Mouse (Mus musculus) heart, embryonic 13.5 days (tissue): Measurements from ENCODE around the gene Ipo7. TPM values are rescaled to one million over a fixed set of nuclear protein-coding genes. Genes with fewer than 3 reads are reported as not detected.
"Not testable (repeated sequence)": the region's sequence is repeated elsewhere in the genome, so short reads cannot be mapped to it uniquely, and the experiment has no call there.

Source experiments
- ATAC-seq: fragments of 200-750 bp; cut with Nextera tagmentation; 2 replicates; pipeline ENCODE4 v1.8.0; 2017; ENCODE audit warnings: moderate TSS enrichment; ENCODE audit not compliant: insufficient number of reproducible peaks, low FRiP score, low TSS enrichment; ENCODE audit errors: extremely low read depth
- H3K27ac ChIP-seq: fragments of 300-500 bp; sonication (generic); replicated peaks from 2 replicates; pipeline ENCODE4 v1.5.1; 2015; ENCODE audit warnings: moderate library complexity, mild to moderate bottlenecking, inconsistent platforms
- H3K27me3 ChIP-seq: fragments of 300-500 bp; sonication (generic); replicated peaks from 2 replicates; pipeline ENCODE4 v1.6.1; 2015; ENCODE audit warnings: mild to moderate bottlenecking, inconsistent platforms
- H3K36me3 ChIP-seq: fragments of 300-500 bp; sonication (generic); 2 replicates; pipeline ENCODE4 v1.6.1; 2015; ENCODE audit warnings: mild to moderate bottlenecking, inconsistent platforms
- H3K4me1 ChIP-seq: fragments of 300-500 bp; sonication (generic); 2 replicates; pipeline ENCODE4 v1.6.1; 2015; ENCODE audit warnings: inconsistent platforms
- H3K4me2 ChIP-seq: fragments of 300-500 bp; sonication (generic); 2 replicates; pipeline ENCODE4 v1.6.1; 2015; ENCODE audit warnings: inconsistent platforms, mild to moderate bottlenecking, moderate library complexity
- H3K4me3 ChIP-seq: fragments of 300-500 bp; sonication (generic); 2 replicates; pipeline ENCODE4 v1.5.1; 2015; ENCODE audit warnings: moderate library complexity, mild to moderate bottlenecking, inconsistent platforms
- H3K9ac ChIP-seq: fragments of 300-500 bp; sonication (generic); 2 replicates; pipeline ENCODE4 v1.6.1; 2015; ENCODE audit warnings: inconsistent platforms, mild to moderate bottlenecking, moderate library complexity
- H3K9me3 ChIP-seq: fragments of 300-500 bp; sonication (generic); 2 replicates; pipeline ENCODE4 v1.6.1; 2016; ENCODE audit warnings: inconsistent platforms
- WGBS: fragments of 180-500 bp; shearing (Covaris S2); methylation state at CpG from one replicate; pipeline ENCODE4 v1.1.7; 2015; ENCODE audit warnings: mixed read lengths; 5-methylcytosine and 5-hydroxymethylcytosine counted together
- polyA plus RNA-seq: library from polyadenylated mRNA; unstranded; fragments of >200 nt; fragmentation: Nextera tagmentation; extraction: Ambion mirVana; gene quantifications from 2 replicates; pipeline ENCODE4 v1.2.1, GENCODE M21; 2015

Gene Ipo7
- polyA plus RNA-seq, 1 experiment from 2014 or later: 32.9 TPM

DNA sequence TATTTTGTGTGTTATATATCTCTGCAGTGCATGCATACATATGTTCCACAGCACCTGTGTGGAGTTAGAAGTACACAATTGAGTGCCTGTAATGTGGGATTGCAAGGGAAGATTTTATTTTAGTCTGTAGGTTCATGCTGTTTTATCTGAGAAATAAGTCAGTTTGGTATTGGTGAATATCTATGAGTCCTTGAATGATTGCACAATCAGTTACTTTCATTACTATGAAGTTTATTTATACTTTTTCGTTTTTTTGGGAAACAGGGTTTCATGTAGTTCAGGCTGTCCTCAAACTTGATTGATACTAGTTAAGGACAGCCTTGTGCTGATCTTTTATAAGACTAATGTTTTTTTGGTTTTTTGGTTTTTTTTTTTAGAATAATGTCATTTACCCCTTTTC, 5.5 kb downstream of the Ipo7 start:
- ATAC-seq: no peak
- Histone ChIP-seq H3K4me3 (no peak overlapping the region), H3K27ac (no peak overlapping the region), H3K4me2 (no peak overlapping the region), H3K9me3 (no peaks in the 10 kb centered on the region; the same call in 1 of the 2 replicates), H3K4me1 (peaks cover 20% of the 10 kb centered on the region), H3K36me3 (peaks cover 24% of the 10 kb centered on the region), H3K9ac (no peak overlapping the region), H3K27me3 (no peaks in the 10 kb centered on the region)
- whole genome bisulfite sequencing: 85% methylated on average over 1 of the region's 1 CpGs

DNA sequence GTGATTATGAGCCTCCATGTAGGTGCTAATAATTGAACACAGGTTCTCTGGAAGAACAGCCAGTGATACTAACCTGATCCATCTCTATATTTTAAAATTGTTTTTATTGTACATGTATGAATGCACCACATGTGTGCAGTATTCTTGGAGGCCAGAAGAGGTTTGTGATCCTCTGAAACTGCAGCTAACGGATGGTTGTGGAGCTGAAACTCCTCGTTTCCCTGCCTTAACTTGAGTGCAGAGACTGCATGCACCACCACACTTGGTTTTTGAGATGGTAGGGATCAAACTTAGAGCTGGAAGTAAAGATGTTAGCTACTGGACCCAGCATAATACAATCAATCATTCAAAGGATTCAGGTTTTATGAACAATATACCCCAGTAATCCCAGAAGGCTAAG, 8.5 kb downstream of the Ipo7 start:
- Histone ChIP-seq H3K4me2 (no peak overlapping the region), H3K4me1 (peaks cover 1% of the 10 kb centered on the region; the same call in 1 of the 2 replicates), H3K36me3 (peaks cover 46% of the 10 kb centered on the region), H3K4me3 (no peak overlapping the region), H3K9me3 (no peaks in the 10 kb centered on the region; the same call in 1 of the 2 replicates), H3K9ac (no peak overlapping the region), H3K27me3 (no peaks in the 10 kb centered on the region), H3K27ac (no peak overlapping the region)
- ATAC-seq: no peak
- 73% methylated on average over 2 of the region's 2 CpGs for WGBS

DNA sequence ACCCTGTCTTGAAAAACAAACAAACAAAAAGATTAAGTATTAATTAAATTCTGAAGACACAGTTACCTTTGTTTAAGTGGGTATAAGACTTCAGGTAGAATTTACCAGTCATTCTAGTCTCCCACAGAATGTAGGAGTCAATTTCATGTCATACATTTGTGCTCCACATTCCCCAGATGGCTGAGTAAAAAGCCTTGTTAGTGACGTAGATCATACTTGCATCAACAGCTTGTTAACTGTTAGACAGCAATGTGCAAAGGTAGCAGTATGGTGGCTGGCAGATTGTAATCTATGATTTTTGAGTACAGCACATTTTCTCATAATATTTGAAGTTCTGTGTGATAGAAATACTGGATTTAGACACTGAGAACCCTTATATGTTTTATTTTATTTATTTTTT, 10.8 kb downstream of the Ipo7 start:
- no peak for ATAC-seq
- Histone ChIP-seq H3K4me1 (no peaks in the 10 kb centered on the region), H3K4me2 (no peak overlapping the region), H3K9me3 (no peaks in the 10 kb centered on the region; the same call in 1 of the 2 replicates), H3K4me3 (no peak overlapping the region), H3K27me3 (no peaks in the 10 kb centered on the region), H3K27ac (no peak overlapping the region), H3K36me3 (peaks cover 69% of the 10 kb centered on the region), H3K9ac (no peak overlapping the region)
- WGBS: 70% methylated on average over 1 of the region's 1 CpGs

DNA sequence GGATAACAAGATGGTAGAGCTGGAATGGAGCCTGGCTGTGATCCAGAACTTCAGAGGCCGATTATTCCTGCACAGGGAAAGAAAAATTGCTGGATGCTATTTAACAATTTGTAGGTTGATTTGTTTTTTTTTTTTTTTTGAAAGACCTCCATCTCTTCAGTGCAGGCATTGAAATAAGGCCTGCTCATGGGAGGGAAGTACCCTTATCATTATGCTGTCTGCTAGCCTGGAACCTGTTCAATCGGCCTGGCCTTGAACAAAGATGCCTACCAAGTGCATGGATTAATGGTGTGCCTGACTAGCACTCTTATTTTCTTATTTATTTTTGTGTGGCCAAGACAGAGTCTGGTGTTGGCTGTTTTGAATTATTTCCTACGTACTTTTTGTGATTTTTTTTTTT, 12.3 kb downstream of the Ipo7 start:
- Histone ChIP-seq H3K27ac (no peak overlapping the region), H3K9ac (no peak overlapping the region), H3K4me2 (no peak overlapping the region), H3K4me1 (peaks cover 6% of the 10 kb centered on the region), H3K27me3 (no peaks in the 10 kb centered on the region), H3K4me3 (no peak overlapping the region), H3K36me3 (peaks cover 72% of the 10 kb centered on the region), H3K9me3 (no peaks in the 10 kb centered on the region)
- 75% methylated on average over 3 of the region's 3 CpGs for WGBS
- no peak for ATAC-seq

DNA sequence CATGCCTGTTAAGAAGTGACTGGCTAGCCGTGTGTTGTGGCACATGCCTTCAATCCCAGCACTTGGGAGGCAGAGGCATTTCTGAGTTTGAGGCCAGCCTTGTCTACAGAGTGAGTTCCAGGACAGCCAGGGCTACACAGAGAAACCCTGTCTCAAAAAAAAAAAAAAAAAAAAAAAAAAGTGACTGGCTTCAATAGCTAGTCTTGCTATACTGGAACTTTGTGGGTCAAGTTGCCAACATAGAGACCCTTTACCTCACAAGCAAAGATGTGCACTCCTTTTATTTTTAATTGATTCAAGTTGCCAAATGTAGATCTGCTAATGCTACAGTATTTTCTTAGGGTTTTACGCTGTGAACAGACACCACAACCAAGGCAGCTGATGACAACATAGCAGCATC, 39.6 kb downstream of the Ipo7 start:
- H3K9ac ChIP-seq, H3K4me2 ChIP-seq, H3K27me3 ChIP-seq, H3K4me3 ChIP-seq, H3K9me3 ChIP-seq, ATAC-seq, H3K27ac ChIP-seq: not testable (repeated sequence)
- Histone ChIP-seq H3K4me1 (peaks cover 14% of the 10 kb centered on the region), H3K36me3 (peaks cover 57% of the 10 kb centered on the region)
- 97% methylated on average over 2 of the region's 2 CpGs for WGBS

GRCm38 (mm10) chr7:110059092-110059785, 41.2 kb downstream of the Ipo7 start:
- Histone ChIP-seq H3K9me3 (no peaks in the 10 kb centered on the region), H3K9ac (no peak overlapping the region), H3K27ac (0 out of 2 replicates have a peak overlapping the region, but pooled peaks have one; percentile 3), H3K27me3 (no peaks in the 10 kb centered on the region), H3K4me1 (peaks cover 23% of the 10 kb centered on the region), H3K4me3 (no peak overlapping the region), H3K4me2 (no peak overlapping the region; the same call in 1 of the 2 replicates), H3K36me3 (peaks cover 54% of the 10 kb centered on the region)
- 70% methylated on average over 12 of the region's 12 CpGs for WGBS
- ATAC-seq: no peak

- Histone ChIP-seq H3K27ac (peak overlapping the region; percentile 99), H3K27me3 (no peaks in the 10 kb centered on the region), H3K9me3 (no peaks in the 10 kb centered on the region), H3K4me3 (peak overlapping the region; percentile 83), H3K9ac (peak overlapping the region; percentile 97), H3K4me1 (peaks cover 23% of the 10 kb centered on the region), H3K4me2 (peak overlapping the region; percentile 77), H3K36me3 (peaks cover 46% of the 10 kb centered on the region)
- 13% methylated on average over 5 of the region's 5 CpGs for WGBS
- no peak for ATAC-seq
Observed at GRCm38 (mm10) chr7:110060106-110060668, 42.1 kb downstream of the Ipo7 start.

DNA sequence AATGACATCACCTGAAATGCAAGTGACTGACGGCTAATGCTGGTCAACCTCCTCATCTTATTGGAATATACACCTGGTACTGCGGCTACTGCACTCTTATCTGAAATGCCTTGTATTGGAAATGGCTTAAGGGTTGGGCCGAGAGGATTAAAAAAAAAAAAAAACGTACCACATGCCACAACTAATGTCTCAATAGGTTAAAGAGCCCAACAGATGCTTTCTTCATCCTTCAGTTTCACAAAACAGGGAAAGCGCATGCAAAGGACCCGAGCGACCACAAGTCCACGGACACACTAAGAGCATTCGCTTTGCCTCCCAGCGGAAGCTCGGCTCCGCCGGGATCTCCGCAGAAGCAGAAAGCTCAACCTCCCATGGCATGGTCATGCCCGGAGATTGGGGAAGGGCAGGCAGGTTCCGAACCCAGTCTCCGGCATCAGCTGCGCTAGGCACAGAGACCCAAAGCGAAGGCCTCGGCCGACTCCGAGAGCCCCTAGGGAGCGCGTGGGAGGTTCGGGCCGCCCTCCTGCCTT, 42.7 kb downstream of the Ipo7 start:
- Histone ChIP-seq H3K4me1 (peaks cover 23% of the 10 kb centered on the region), H3K9ac (peak overlapping the region; percentile 97), H3K27ac (peak overlapping the region; percentile 99), H3K4me2 (peak overlapping the region; percentile 77), H3K36me3 (peaks cover 42% of the 10 kb centered on the region), H3K9me3 (no peaks in the 10 kb centered on the region), H3K4me3 (peak overlapping the region; percentile 83), H3K27me3 (no peaks in the 10 kb centered on the region)
- peak; percentile 4; the same call in 1 of the 2 replicates for ATAC-seq
- under 1% methylated on average over 26 of the region's 26 CpGs for WGBS

- Histone ChIP-seq H3K4me2 (peak within 1 kb of the TSS; percentile 77), H3K4me1 (peaks cover 23% of the 10 kb centered on the region)
Observed at GRCm38 (mm10) chr7:110061199-110061751, 43.2 kb downstream of the Ipo7 start, which contains the start of gene Zfp143. Zfp143 (plus strand) TSS chr7:110061217.

GRCm38 (mm10) chr7:110061752-110062273, 43.7 kb downstream of the Ipo7 start:
- Histone ChIP-seq H3K9me3 (no peaks in the 10 kb centered on the region), H3K9ac (peak overlapping the region; percentile 96), H3K36me3 (peaks cover 38% of the 10 kb centered on the region), H3K4me3 (peak overlapping the region; percentile 65), H3K4me2 (peak overlapping the region; percentile 75), H3K27ac (peak overlapping the region; percentile 100), H3K27me3 (no peaks in the 10 kb centered on the region), H3K4me1 (peaks cover 23% of the 10 kb centered on the region)
- under 1% methylated on average over 47 of the region's 48 CpGs for WGBS
- peak; percentile 80 for ATAC-seq

More at GRCm38 (mm10) chr7:110061199-110061751, 43.2 kb downstream of the Ipo7 start, which contains the start of gene Zfp143:
- H3K9me3 ChIP-seq: no peaks in the 10 kb centered on the region
- no peaks in the 10 kb centered on the region for H3K27me3 ChIP-seq
- WGBS: 0% methylated on average over 34 of the region's 34 CpGs
- peak within 1 kb of the TSS; percentile 97 for H3K9ac ChIP-seq
- peaks cover 38% of the 10 kb centered on the region for H3K36me3 ChIP-seq
- H3K4me3 ChIP-seq: peak within 1 kb of the TSS; percentile 83
- H3K27ac ChIP-seq: peak within 1 kb of the TSS; percentile 100
- ATAC-seq: peak; percentile 97

- no peaks in the 10 kb centered on the region for H3K27me3 ChIP-seq
- H3K36me3 ChIP-seq: peaks cover 42% of the 10 kb centered on the region
- peaks cover 23% of the 10 kb centered on the region for H3K4me1 ChIP-seq
- H3K4me2 ChIP-seq: no peak overlapping the region
- no peak overlapping the region for H3K27ac ChIP-seq
- H3K9me3 ChIP-seq: no peaks in the 10 kb centered on the region
- WGBS: 95% methylated on average over 9 of the region's 9 CpGs
- no peak overlapping the region for H3K4me3 ChIP-seq
- no peak for ATAC-seq
- no peak overlapping the region for H3K9ac ChIP-seq
Observed at GRCm38 (mm10) chr7:110063731-110064130, 45.7 kb downstream of the Ipo7 start.
